Mouse (Mus musculus) splenic B cell, adult 2 months (primary cell): ENCODE results near the gene Cnih3.

ENCODE experiments used
- DNase-seq: peaks from one replicate; pipeline ENCODE4 v3.0.0-alpha.2; 2011; ENCODE audit warnings: low read depth, low spot score
- H3K27me3 ChIP-seq: 2 replicates; pipeline ENCODE4 v1.6.1; 2012; ENCODE audit warnings: mild to moderate bottlenecking, low read length, moderate library complexity, mixed read lengths; ENCODE audit not compliant: control insufficient read depth, poor library complexity, insufficient read depth, severe bottlenecking
- H3K36me3 ChIP-seq: 2 replicates; pipeline ENCODE4 v1.6.1; 2012; ENCODE audit warnings: mild to moderate bottlenecking, low read length, moderate library complexity, mixed read lengths; ENCODE audit not compliant: control insufficient read depth, poor library complexity, insufficient read depth, severe bottlenecking

Gene Cnih3

DNA sequence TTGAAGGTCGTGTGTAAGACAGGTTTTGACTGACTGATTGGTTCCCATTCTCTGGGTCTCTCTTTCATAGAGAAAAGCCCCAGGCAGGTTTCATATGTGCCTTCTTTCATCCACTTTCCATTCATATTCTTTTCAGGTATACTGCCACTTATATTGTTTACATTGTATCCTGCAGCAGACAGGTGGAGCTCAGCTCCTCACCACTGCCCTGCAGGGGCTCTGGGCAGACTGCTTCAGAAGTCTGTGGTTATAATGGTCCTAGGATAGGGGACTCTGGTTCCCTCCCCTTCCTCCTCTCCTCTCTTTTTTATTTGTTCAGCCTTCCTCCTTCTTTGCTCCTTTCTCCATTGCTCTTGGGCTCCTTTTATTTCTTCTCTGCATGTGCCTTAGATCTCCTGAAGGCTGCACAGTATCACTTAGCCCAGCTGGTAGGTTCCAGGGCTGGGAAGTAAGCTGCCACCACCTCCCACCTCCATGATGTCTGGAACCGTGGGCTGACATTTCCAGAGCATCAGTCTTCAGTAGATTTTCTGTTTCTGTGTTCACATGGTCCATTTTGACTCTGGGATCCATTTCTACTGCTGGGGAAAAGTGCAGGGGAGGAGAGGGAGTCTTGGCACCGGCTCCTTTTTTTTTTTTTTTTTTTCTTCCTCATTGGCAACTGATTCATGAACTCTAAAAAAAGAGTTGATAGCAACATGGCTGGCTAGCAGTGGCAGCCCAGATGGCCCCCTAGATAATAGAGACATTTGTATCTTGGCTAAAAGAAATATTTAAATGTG is 16.6 kb downstream of the Cnih3 start:
- no peaks in the 10 kb centered on the region for H3K36me3 ChIP-seq
- no peaks in the 10 kb centered on the region; the same call in 1 of the 2 replicates for H3K27me3 ChIP-seq
- no peak for DNase-seq

DNA sequence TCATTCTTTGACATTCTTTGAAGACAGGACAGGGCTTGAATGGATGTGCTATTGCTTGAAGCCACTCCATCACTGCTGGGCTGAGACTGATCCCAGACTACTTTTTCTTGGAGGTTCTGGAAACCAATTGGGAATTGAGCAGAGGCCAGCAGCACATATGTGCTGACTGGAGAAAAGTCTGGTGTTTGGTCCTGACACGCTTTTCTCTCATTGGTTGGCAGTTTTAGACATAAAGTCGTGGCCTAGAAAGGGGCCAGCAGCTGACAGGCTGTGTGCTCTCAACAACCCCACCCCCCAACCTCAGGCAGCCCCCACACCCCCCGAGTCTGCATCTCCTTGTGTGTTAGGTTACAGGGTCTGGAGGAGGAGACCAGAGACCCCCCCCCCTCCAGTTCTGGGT is 17.9 kb downstream of the Cnih3 start:
- DNase-seq: no peak
- no peaks in the 10 kb centered on the region for H3K36me3 ChIP-seq
- H3K27me3 ChIP-seq: no peaks in the 10 kb centered on the region; the same call in 1 of the 2 replicates

DNA sequence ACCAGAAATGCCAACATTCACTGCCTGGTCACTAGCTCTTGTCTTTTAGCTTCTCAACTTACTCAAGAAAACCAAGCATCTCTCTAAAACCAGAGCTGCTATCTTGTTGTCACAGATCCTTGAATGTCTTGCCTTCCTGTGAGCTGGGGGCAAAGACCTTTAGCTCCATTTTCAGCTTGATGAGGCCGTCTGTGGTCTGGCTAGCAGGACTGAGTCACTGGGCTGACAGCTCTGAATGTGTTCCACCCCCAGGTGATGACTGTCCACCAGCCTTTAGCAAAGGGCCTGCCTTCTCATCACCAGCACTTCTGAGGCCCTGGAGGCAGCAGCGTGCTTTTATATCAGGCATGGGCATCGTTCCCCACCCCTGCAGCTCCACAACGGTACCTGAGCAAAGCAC is 18.8 kb downstream of the Cnih3 start:
- no peaks in the 10 kb centered on the region; the same call in 1 of the 2 replicates for H3K27me3 ChIP-seq
- no peaks in the 10 kb centered on the region for H3K36me3 ChIP-seq
- no peak for DNase-seq

DNA sequence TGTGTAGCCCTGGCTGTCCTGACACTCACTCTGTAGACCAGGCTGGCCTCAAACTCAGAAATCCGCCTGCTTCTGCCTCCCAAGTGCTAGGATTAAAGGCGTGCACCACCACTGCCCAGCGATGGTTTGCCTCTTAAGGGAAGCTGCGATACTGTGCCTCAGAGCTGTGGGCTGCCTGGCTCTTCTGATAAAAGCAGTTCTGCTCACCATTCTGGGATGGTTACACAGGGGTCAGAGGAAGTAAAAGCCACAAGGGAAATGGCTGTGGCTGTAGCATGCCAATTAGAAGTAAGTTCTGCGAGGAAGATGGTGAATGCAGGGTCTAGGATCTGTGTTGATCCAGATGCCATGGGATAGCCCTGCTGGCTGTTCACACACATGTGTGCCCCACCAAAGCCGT is 19.9 kb downstream of the Cnih3 start:
- no peaks in the 10 kb centered on the region for H3K36me3 ChIP-seq
- no peaks in the 10 kb centered on the region; the same call in 1 of the 2 replicates for H3K27me3 ChIP-seq
- DNase-seq: no peak

DNA sequence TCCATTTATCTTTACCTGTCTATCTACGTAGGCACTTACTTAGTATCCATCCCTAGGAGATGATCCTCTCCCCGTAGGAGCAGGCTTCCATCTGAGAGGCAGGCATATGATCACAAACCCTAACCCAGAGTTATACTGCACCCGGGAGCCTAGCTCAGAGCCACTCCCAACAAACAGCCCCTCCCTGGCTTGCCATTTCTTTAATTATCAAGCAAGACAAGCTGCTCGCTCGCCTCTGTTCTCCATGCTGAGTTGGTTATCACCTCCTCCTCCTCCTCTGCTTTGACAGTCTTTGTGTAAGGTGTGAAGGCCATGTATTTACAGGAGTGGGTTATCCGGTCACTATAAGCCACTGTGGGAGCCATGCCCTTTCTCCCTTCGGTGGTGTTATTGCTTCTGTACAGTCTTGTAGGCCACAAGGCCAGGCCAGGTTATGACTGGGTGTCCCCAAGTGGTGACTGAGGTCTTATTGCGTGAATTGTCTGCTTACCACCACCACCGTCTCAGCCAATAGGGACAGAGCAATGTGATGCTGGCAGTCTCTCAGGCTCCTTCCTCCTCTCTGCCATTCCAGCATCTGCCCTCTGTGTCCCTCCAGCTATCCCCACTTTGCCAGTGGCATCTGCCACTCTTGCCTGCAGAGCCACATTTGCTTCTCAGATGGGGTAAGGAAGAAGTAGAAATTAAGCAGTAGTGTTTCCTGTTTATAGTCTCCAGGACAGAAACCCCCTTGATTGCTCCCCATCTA is 22.4 kb downstream of the Cnih3 start:
- Histone ChIP-seq H3K27me3 (no peaks in the 10 kb centered on the region), H3K36me3 (no peaks in the 10 kb centered on the region)
- no peak for DNase-seq

DNA sequence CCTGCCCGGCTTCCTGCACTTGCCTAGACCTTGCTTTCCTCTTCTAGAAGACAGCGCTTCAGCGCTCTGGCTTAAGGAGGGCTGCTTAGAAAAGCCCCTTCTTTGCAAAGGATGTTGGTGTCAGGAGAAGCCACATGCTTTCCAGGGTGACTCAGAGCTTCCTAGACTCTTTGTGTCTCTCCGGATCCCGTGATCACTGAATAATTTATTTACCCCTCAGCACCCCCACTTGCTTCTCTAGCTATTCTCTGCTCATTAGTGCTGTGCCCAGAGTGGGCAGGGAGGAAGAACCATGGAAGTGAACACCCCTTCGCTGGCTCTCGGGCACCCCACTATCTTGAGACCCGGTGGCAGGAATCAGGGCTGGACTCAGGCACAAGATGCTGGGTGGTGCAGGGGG is 24.0 kb downstream of the Cnih3 start:
- Histone ChIP-seq H3K27me3 (no peaks in the 10 kb centered on the region), H3K36me3 (no peaks in the 10 kb centered on the region)
- no peak for DNase-seq

DNA sequence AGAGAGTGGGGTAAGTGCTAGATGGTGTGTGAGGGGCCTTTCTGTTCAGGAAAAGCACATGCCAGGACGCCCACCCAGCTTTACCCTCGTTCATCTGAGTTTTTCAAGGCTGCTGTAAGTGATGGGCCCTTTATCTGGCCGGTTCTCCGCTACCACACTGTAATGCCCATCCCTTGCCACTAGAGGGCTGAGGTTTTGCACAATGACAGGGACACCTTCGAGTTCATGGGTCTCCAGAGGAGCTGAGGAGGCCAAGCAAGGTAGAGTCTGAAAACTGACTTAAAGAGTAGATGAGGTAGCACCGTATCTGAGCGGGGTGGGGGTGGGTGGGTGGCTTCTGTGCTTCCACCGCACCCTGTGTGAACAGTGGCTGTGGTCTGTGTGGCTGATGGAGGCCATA is 27.2 kb downstream of the Cnih3 start:
- Histone ChIP-seq H3K36me3 (no peaks in the 10 kb centered on the region), H3K27me3 (no peaks in the 10 kb centered on the region)
- peak; percentile 53 for DNase-seq

DNA sequence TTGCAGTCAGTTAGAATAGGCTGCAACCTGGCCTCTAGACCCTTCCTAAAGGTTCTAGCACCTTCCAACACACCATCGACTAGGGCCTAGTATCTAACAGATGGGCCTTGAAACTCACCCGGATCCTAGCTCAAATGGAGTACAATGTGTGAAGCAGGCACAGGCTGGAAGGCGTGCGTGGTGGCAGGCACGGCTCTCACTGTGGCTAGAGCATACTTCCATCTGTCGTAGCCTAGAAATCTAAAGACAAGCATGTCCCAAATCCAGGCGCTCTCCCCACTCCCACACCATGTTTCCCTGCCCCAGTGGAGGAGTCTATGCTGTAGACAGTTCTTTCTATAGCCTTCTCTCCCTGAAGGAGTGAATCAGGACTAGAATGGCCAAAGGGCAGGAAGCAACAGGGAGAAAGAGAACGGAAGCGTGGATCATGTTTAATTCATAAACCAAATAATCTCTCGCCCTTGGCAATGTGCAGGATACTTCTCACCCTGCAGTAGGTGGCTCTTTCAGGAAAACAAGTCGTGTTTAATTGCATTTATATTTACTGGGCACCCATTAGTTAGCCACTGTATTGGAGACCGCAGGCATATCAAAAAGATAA is 29.1 kb downstream of the Cnih3 start:
- Histone ChIP-seq H3K27me3 (no peaks in the 10 kb centered on the region), H3K36me3 (no peaks in the 10 kb centered on the region)
- no peak for DNase-seq

DNA sequence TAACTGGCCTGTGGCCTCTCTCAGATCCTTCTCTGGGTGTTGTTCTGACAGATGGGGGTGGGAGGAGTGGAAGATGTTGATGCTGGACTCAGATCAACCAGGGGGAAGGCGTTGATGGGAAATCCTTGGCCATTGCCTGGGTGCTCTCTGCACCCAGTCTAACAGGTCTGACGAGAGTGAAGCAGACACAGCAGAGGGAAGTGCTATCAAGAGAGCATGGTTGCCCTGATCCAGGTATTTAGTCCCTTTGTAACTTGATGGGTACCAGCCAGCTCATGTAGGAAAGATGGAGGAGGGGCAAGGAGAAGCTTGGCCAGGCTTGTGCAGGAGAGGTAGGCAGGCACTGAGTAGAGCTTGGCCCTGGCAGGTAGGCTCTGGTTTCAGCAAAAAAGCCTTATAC is 36.8 kb downstream of the Cnih3 start:
- no peak for DNase-seq
- Histone ChIP-seq H3K27me3 (no peaks in the 10 kb centered on the region), H3K36me3 (no peaks in the 10 kb centered on the region)

DNA sequence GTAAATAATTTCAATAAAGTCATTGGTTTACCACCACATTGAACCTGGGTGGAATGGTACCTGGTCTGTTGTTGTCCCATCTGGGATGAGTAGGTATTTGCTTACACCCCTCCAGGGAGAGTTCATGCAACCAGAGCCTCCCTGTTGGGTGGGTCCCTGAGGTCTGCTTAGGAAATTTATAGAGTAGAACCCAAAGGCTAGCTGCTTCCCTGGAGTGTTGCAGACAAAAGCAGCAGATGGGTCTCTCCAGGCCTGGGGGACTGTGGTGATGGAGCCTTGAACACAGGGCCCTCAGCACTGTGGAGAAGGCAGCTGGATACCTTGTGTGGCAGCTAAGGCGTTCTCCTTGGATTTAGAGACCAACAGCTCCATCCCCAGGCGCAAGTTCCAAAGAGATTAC is 40.1 kb downstream of the Cnih3 start:
- DNase-seq: no peak
- H3K36me3 ChIP-seq: no peaks in the 10 kb centered on the region
- H3K27me3 ChIP-seq: no peaks in the 10 kb centered on the region

DNA sequence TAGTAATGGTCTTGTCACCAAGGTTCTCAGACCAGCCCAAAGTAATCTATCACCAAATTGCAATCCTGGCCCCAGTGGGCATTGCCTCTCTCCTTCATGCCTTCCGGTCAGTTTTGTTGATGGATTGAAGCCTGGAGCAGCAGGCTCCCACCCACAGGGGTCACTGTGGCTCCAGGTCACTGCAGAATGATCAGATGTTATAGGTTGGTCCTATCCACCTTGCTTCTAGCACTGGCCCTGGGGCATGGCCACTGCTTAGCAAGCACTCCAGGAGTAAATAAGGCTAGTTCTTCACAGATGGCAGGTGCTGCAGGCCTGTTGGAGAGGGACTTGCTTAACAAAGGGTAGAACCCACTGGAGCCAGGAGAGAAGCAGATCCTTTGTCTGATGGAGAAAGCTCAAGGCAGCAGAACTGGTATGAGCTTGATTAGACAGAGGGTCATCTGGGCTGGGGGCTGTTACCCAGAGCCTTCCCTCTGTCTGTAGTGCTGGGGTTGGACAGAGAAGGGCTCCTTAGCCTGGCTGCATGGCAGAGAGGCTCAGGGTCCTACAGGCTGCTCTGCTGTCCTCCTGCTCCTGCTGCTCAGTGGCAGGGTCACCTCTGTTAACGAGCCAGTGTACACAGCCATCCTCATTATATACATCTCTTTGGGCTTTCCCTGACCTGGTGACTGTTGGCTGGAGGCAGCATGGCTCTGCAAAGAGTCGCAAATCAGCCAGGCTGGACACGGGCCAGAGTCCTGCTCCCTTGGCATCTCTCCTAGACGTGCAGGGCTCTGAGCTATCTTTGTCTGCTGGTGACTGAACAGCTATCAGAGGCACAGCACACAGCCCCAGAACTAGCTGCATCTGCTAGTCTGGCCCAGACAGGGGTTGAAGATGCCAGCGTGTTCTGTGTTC is 41.1 kb downstream of the Cnih3 start:
- DNase-seq: no peak
- no peaks in the 10 kb centered on the region for H3K36me3 ChIP-seq
- H3K27me3 ChIP-seq: no peaks in the 10 kb centered on the region

DNA sequence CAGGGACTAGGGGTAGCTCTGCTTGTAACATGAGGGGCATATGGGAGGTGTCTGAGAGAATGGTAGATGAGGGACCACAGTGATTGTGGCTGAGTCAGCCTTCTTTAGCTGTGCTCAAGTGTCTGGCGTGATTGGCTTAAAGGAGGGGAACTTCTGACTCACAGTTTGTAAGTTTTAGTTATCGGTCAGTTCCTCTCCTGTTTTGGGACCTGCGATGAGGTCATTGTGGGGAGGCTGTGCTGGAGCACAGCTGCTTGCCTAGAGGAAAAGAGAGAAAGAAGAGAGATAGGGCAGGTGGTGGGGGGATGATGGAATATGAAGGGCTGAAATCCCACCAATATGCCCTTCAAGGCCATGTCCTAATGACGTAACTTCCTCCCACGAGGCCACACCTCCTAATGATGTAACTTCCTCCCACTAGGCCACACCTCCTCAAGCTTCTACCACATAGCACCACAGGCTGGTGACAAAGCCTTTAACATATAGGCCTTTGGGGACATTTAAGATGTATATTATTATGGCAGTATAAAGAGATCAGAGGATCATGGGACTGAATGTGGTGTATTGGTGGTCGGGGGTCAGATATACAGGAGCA is 42.9 kb downstream of the Cnih3 start:
- no peak for DNase-seq
- no peaks in the 10 kb centered on the region for H3K27me3 ChIP-seq
- H3K36me3 ChIP-seq: no peaks in the 10 kb centered on the region

DNA sequence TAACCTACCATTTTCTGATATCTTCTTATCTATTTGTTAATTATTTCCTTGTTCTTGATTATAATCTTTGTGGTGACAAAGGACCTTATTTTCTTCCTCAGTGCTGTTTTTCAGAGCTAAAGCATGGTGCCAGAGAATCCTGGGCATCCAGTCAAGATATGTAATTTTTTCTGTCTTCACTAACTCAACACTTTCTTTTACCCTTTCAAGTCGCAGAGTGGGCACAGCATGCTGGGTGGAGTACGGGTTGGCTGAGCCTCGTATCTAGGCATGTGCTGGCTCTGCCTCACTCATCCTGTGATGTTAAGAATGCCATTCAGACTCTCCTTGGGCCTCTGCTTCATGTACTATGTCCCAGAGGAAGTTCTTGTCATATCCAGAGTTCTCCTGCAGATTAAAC is 46.8 kb downstream of the Cnih3 start:
- H3K27me3 ChIP-seq: no peaks in the 10 kb centered on the region
- no peak for DNase-seq
- H3K36me3 ChIP-seq: no peaks in the 10 kb centered on the region

DNA sequence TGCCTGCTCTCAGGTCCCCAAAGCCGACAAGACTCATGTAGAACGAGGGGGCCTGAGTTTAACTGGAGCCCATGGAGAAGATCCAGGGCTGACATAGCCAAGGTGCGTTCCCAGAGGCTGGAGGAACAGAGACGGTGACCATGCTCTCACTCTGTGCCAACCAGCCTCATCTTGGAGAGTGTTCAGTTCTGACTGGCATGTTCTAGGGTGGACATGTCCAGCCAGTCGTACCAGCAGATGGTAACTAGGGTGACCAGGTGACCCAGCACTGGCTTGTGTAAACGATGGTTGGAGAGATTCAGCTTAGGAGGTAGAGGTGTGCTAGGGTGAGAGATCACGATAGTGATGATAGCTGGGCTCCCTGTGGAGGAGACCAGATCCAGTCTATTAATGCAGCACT is 50.6 kb downstream of the Cnih3 start:
- Histone ChIP-seq H3K36me3 (no peaks in the 10 kb centered on the region), H3K27me3 (no peaks in the 10 kb centered on the region)
- no peak for DNase-seq
